Mouse (Mus musculus) myocyte (in vitro differentiated cells): ENCODE results near the gene Mrpl14. TPM values are rescaled to one million over a fixed set of nuclear protein-coding genes. Genes with fewer than 3 reads are reported as not detected.
A peak's percentile ranks its signal among the peaks of the same experiment; 100 is the strongest.

Source experiments
- H3K27me3 ChIP-seq: one replicate; pipeline ENCODE4 v1.6.1; 2011; ENCODE audit not compliant: control insufficient read depth, insufficient read depth, insufficient read length
- H3K36me3 ChIP-seq: one replicate; pipeline ENCODE4 v1.6.1; 2011; ENCODE audit not compliant: control insufficient read depth, insufficient read depth
- H3K4me2 ChIP-seq: one replicate; pipeline ENCODE4 v1.6.1; 2011; ENCODE audit warnings: low read depth, control low read depth
- H3K4me3 ChIP-seq: one replicate; pipeline ENCODE4 v1.5.1; 2011; ENCODE audit warnings: mild to moderate bottlenecking, control low read depth, moderate library complexity
- H3K79me2 ChIP-seq: one replicate; pipeline ENCODE4 v1.6.1; 2011; ENCODE audit not compliant: control insufficient read depth, insufficient read depth
- H3ac ChIP-seq: one replicate; pipeline ENCODE4 v1.6.1; 2011; ENCODE audit not compliant: control insufficient read depth, insufficient read length
- CEBPB ChIP-seq: IDR thresholded peaks from 2 replicates; pipeline ENCODE4 v1.6.1; 2011; ENCODE audit warnings: mild to moderate bottlenecking, moderate library complexity; ENCODE audit not compliant: poor library complexity, insufficient read depth, severe bottlenecking
- E2F4 ChIP-seq: IDR thresholded peaks from one replicate; pipeline ENCODE4 v1.6.1; 2011; ENCODE audit warnings: mild to moderate bottlenecking, control low read depth, moderate library complexity; ENCODE audit not compliant: insufficient read depth
- MAX ChIP-seq: IDR thresholded peaks from one replicate; pipeline ENCODE4 v1.6.1; 2011; ENCODE audit warnings: low read depth, mild to moderate bottlenecking, control low read depth
- MYOD1 ChIP-seq, 3 experiments: IDR thresholded peaks; one replicate each; pipeline ENCODE4 v1.6.1; 2011; ENCODE audit warnings: control low read depth in 2 of 3, low read depth in 2 of 3, mild to moderate bottlenecking in 2 of 3, moderate library complexity in 1 of 3; ENCODE audit not compliant: insufficient read length in 2 of 3, control insufficient read depth in 1 of 3
- MYOG ChIP-seq, 3 experiments: IDR thresholded peaks; one replicate each; pipeline ENCODE4 v1.6.1; 2011; ENCODE audit warnings: control low read depth in 2 of 3, low read depth in 2 of 3, mild to moderate bottlenecking in 2 of 3; ENCODE audit not compliant: insufficient read length in 2 of 3, control insufficient read depth in 1 of 3, insufficient read depth in 1 of 3
- POLR2A ChIP-seq: IDR thresholded peaks from one replicate; pipeline ENCODE4 v1.6.1; 2011; ENCODE audit warnings: low read depth, mild to moderate bottlenecking, control low read depth, moderate library complexity; ENCODE audit not compliant: insufficient read length
- POLR2AphosphoS2 ChIP-seq: IDR thresholded peaks from one replicate; pipeline ENCODE4 v1.6.1; 2011; ENCODE audit warnings: low read depth, control low read depth; ENCODE audit not compliant: insufficient read length
- REST ChIP-seq: IDR thresholded peaks from one replicate; pipeline ENCODE4 v1.6.1; 2011; ENCODE audit warnings: mild to moderate bottlenecking, control low read depth, moderate library complexity; ENCODE audit not compliant: insufficient read depth, insufficient read length
- SRF ChIP-seq: IDR thresholded peaks from one replicate; pipeline ENCODE4 v1.6.1; 2011; ENCODE audit warnings: low read depth; ENCODE audit not compliant: control insufficient read depth, insufficient read length
- TCF12 ChIP-seq: IDR thresholded peaks from one replicate; pipeline ENCODE4 v1.6.1; 2011; ENCODE audit warnings: mild to moderate bottlenecking, control low read depth; ENCODE audit not compliant: poor library complexity, insufficient read depth, severe bottlenecking
- TCF3 ChIP-seq: IDR thresholded peaks from one replicate; pipeline ENCODE4 v1.6.1; 2011; ENCODE audit warnings: low read depth, control low read depth; ENCODE audit not compliant: insufficient read length
- USF1 ChIP-seq: IDR thresholded peaks from one replicate; pipeline ENCODE4 v1.6.1; 2011; ENCODE audit warnings: low read depth, mild to moderate bottlenecking, control low read depth, moderate library complexity
- polyA plus RNA-seq: library from polyadenylated mRNA; unstranded; fragments of >200 nt; fragmentation: generic; extraction: Trizol; gene quantifications from one replicate; pipeline ENCODE4 v1.2.1, GENCODE M21; 2012; ENCODE audit warnings: missing spikeins

The Mrpl14 gene
- polyA plus RNA-seq, 1 experiment, result 276 TPM

DNA sequence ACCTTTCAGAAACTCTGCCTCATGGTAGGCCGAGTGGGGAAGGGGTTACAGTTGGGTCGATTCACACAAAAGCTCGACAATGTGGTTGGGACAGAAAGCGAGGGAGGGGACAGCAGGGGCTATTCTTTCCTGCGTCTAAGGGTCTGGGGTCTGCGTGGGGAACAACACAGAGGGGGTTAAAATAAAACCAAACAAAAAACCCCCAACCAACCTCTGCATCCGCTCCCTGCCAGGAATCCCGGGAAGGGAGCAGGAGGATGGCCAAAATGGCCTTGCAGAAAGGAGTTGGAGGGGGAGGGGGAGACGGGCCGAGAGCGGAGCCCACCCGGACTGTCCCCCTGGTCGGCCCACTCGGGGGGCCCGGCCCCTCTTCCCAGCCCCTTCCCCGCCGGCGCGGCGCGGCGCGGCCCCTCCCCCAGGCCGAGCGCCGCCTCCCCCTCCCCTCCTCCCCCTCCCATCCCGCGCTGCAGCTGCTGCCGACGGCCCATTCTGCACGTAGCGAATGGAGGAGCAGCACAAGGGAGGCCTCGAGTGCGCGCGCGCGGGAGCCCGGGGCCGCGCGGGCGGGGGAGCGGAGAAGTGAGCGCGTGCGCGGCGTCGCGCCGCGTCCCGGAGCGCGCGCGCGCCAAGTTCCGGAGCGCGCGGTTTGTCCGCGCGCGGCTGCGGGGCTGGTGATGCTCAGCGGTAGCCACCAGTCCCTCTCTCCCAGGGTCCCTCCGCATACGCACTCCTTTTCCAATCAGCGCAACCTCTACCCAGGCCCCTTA is 50.4 kb downstream of the Mrpl14 start:
- Histone ChIP-seq H3K4me3 (peak overlapping the region; percentile 36), H3ac (peak overlapping the region; percentile 56), H3K36me3 (no peaks in the 10 kb centered on the region), H3K4me2 (peak overlapping the region; percentile 99), H3K79me2 (no peaks in the 10 kb centered on the region), H3K27me3 (no peaks in the 10 kb centered on the region)
- TF ChIP-seq CEBPB (no peak), POLR2AphosphoS2 (peak; percentile 1), SRF (no peak), MYOD1 (IDR thresholded peaks at IDR 0.05; ENCODE audit: control insufficient read depth in 1 of 3, insufficient read length in 2 of 3, low read depth in 2 of 3) (peak in 2 of 3 experiments; percentile 88 to 92), TCF12 (peak; percentile 7), E2F4 (peak; percentile 10), USF1 (no peak), REST (no peak), TCF3 (peak; percentile 28), POLR2A (peak; percentile 70), MYOG (IDR thresholded peaks at IDR 0.05; ENCODE audit: control insufficient read depth in 1 of 3, insufficient read depth in 1 of 3, insufficient read length in 2 of 3, low read depth in 2 of 3) (peak in 2 of 3 experiments; percentile 82 to 88), MAX (no peak)

DNA sequence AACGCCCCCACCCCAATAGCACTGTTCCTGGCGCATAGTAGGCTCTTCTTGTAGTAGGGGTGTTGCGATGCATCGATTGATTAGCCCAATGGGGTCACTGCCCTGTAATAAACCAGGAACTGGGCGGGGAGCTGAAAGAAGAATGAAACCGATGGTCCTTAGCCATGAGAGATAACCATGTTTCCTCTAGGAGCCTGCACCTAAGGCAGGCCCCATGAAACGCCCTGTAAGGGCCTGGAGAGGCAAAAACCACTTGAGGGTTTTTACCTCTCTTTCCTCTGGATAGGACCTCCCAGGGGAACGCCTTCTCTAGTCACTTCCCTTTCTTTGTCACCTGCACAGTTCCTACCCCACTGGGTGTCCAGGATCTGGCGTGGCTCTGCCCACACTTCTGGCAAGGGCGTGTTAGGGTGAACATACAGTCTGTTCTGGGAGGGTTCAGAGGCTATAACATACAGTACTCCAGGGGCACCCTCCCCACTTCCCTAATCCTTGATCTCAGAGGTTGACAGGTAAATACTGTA is 51.0 kb downstream of the Mrpl14 start:
- H3K36me3 ChIP-seq, result no peaks in the 10 kb centered on the region
- TF ChIP-seq SRF (no peak), POLR2AphosphoS2 (no peak), MYOD1 (IDR thresholded peaks at IDR 0.05; ENCODE audit: control insufficient read depth in 1 of 3, insufficient read length in 2 of 3, low read depth in 2 of 3) (no peak), USF1 (no peak), TCF3 (no peak), REST (no peak), MAX (no peak), MYOG (IDR thresholded peaks at IDR 0.05; ENCODE audit: control insufficient read depth in 1 of 3, insufficient read depth in 1 of 3, insufficient read length in 2 of 3, low read depth in 2 of 3) (no peak), TCF12 (no peak), POLR2A (no peak), CEBPB (no peak), E2F4 (no peak)
- peak overlapping the region; percentile 99 for H3K4me2 ChIP-seq
- H3ac ChIP-seq, result peak overlapping the region; percentile 56
- peak overlapping the region; percentile 36 for H3K4me3 ChIP-seq
- H3K79me2 ChIP-seq, result no peaks in the 10 kb centered on the region
- H3K27me3 ChIP-seq, result no peaks in the 10 kb centered on the region

DNA sequence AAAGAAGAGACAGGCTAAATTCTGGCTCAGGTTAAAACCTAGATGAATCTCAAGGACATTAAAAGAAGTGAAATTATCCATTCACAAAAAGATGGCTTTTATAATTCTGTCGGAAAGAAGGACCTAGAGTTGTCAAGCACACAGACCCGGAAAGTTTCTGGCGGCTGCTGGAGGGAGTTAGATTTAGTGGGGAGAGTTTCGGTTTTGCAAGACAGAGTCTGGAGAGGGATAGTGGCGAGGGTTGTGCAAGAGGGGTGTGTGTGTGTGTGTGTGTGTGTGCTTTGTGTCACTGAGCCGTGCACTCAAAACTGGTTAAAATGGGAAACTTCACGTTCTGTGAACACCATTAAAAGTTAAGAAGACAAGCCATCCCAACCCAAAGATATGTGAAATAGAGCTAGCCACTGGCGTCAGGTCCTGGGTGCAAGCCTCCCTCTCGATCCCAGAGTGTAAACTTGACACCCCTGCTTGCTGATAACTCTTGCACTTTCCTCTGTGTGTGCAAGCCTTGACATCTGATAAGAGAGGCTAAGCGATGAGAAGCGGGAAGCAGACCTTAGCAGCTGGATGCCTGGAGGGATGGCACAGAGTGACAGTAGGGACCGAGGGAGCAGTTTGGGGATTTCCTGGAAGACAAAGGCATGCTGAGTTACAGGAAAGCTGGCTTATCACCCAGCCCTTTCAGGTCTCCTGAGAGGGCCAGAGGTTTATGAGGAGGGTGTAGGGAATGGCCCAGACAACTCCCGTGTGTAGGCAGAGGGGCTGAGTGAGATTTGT is 56.4 kb downstream of the Mrpl14 start:
- Histone ChIP-seq H3K36me3 (no peaks in the 10 kb centered on the region), H3ac (no peak overlapping the region), H3K4me3 (no peak overlapping the region), H3K27me3 (no peaks in the 10 kb centered on the region), H3K4me2 (no peak overlapping the region), H3K79me2 (no peaks in the 10 kb centered on the region)
- TF ChIP-seq REST (no peak), MAX (no peak), POLR2AphosphoS2 (no peak), USF1 (no peak), SRF (no peak), CEBPB (0 out of 2 replicates have a peak, but pooled peaks have one; percentile 4), MYOD1 (IDR thresholded peaks at IDR 0.05; ENCODE audit: control insufficient read depth in 1 of 3, insufficient read length in 2 of 3, low read depth in 2 of 3) (peak in 1 of 3 experiments; percentile 10), TCF12 (no peak), POLR2A (no peak), TCF3 (no peak), MYOG (IDR thresholded peaks at IDR 0.05; ENCODE audit: control insufficient read depth in 1 of 3, insufficient read depth in 1 of 3, insufficient read length in 2 of 3, low read depth in 2 of 3) (no peak), E2F4 (no peak)

DNA sequence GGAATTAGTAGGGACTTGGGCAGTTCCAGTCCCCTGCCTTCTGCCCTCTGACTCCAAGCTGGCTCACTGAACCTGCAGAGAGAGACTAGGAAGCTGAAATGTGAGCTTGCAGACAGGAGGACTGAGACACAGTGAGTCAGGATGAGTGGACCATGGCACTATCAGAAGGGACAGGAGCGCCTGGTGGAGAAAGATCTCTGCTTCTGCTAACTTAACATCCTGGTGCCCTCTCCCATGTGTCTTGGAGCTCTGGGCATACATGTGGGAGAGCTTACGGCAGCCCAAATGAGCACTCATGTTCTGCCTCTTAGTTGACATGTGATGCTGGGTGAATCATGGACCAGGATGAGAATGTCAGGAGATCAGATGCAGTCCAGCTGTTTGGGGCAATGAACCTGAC is 59.5 kb downstream of the Mrpl14 start:
- H3K36me3 ChIP-seq, result no peaks in the 10 kb centered on the region
- no peaks in the 10 kb centered on the region for H3K27me3 ChIP-seq
- TF ChIP-seq MYOG (IDR thresholded peaks at IDR 0.05; ENCODE audit: control insufficient read depth in 1 of 3, insufficient read depth in 1 of 3, insufficient read length in 2 of 3, low read depth in 2 of 3) (no peak), REST (no peak), SRF (no peak), USF1 (no peak), TCF3 (no peak), CEBPB (no peak), E2F4 (no peak), POLR2AphosphoS2 (no peak), MAX (no peak), POLR2A (no peak), TCF12 (no peak), MYOD1 (IDR thresholded peaks at IDR 0.05; ENCODE audit: control insufficient read depth in 1 of 3, insufficient read length in 2 of 3, low read depth in 2 of 3) (no peak)
- H3K4me2 ChIP-seq, result peak overlapping the region; percentile 86
- H3ac ChIP-seq, result no peak overlapping the region
- H3K79me2 ChIP-seq, result no peaks in the 10 kb centered on the region
- H3K4me3 ChIP-seq, result no peak overlapping the region
